7 mouse cellular contexts compared by ENCODE assay signal in the genomic region with DNA sequence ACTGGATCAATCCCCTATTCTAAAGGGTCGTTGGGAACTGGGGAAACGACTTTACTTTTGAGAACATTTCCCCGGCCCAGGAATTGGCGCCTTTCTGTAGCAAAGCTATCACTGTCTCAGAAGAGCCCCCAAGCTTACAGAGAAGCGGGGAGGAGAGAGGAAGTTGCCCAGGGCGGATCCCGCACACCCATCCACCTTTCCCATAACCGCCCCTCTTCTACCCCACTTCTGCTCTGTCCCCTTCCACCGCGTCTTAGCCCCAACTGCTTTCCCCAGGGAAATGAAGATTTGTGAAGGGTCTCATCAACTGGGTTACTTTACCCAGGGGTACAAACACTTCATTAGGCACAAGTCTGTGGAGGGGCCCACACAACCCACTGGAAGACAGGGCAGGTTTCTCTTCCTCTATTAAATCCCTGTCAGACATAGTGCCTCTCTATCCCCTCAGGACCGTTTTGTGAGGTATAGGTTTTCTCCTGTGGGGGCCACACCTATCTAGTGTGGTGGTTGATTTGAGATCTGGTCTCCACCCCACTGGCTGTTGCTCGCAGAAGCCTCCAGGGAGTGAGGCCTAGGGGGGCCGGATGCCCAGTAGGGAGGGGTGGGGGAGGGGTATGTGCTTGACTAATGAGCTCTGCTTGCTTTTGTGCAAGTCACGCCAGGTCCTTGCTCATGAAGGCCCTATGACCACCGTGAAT. TPM values are rescaled to one million over a fixed set of nuclear protein-coding genes. Genes with fewer than 3 reads are reported as not detected.
A peak's percentile ranks its signal among the peaks of the same experiment; 100 is the strongest.
DNase-seq lines count a peak whose midpoint lies in the region; ATAC-seq lines count a peak whose summit lies in the region.

No protein-coding gene starts in this region.

- peak overlapping the region; percentile 70 for H3K4me3 ChIP-seq in lung, embryonic 16.5 days (ENCODE audit: low read length)

- ATAC-seq in lung, embryonic 16.5 days (ENCODE audit: low read depth) = peak; percentile 55
- ATAC-seq in neutrophil, adult 5-6 weeks (ENCODE audit: extremely low read depth, insufficient number of reproducible peaks, low FRiP score, poor library complexity, severe bottlenecking) = peak; percentile 82

- no peaks in the 10 kb centered on the region for H3K36me3 ChIP-seq in lung, embryonic 16.5 days (ENCODE audit: control insufficient read depth, insufficient read depth, low read length)

- H3K9me3 ChIP-seq in lung, embryonic 16.5 days (ENCODE audit: control insufficient read depth, low read length) = no peaks in the 10 kb centered on the region

- WGBS in lung, embryonic 16.5 days = 9% methylated on average over 15 of the region's 15 CpGs

- no peaks in the 10 kb centered on the region for H3K27me3 ChIP-seq in lung, embryonic 16.5 days (ENCODE audit: control insufficient read depth, insufficient read depth, low read depth, low read length)

- peak overlapping the region; percentile 88 for H3K27ac ChIP-seq in lung, embryonic 16.5 days (ENCODE audit: low read length)

- H3K4me1 ChIP-seq in lung, embryonic 16.5 days (replicated peaks; ENCODE audit: control insufficient read depth, insufficient read depth, low read length) = no peaks in the 10 kb centered on the region

- peak overlapping the region; percentile 59 for H3K4me2 ChIP-seq in lung, embryonic 16.5 days (ENCODE audit: low read depth, low read length)

- DNase-seq in Muller cell, postnatal 12 days (ENCODE audit: inconsistent ontology term) = peak; percentile 82
- peak; percentile 12 for DNase-seq in c-Kit-negative CD71-positive TER-119-positive erythroid progenitor cells, embryonic 14.5 days (ENCODE audit: low read depth, low spot score)
- peak; percentile 97 for DNase-seq in heart, adult 11 months
- peak; percentile 27 for DNase-seq in kidney, adult 11 months
- no peak for DNase-seq in layer of hippocampus, postnatal 14 days (ENCODE audit: low spot score in 2 of 2)

- H3K9ac ChIP-seq in lung, embryonic 16.5 days (ENCODE audit: low read length) = peak overlapping the region; percentile 77

RNA-seq across cellular contexts. Expression of gene Msn, which starts 0.8 kb away (rescaled TPM):
- 236 and 246 TPM in 2 replicates for polyA plus RNA-seq in lung, embryonic 16.5 days (2015; fragmentation: Nextera tagmentation; extraction: Ambion mirVana)
- total RNA-seq in neutrophil, adult 5-6 weeks (2017) = 524 and 579 TPM in 2 replicates
- 10 to 100 TPM; 22.8 to 24.6 TPM for total RNA-seq in layer of hippocampus, postnatal 14 days (2021)

Comparison
In these comparisons a context has a peak if more than half of its experiments do, and no peak if none do; other contexts are left out.
1. DNase-seq: peak in Muller cell, postnatal 12 days (single experiment), c-Kit-negative CD71-positive TER-119-positive erythroid progenitor cells, embryonic 14.5 days (single experiment), heart, adult 11 months (single experiment) and kidney, adult 11 months (single experiment); none in layer of hippocampus, postnatal 14 days (0 of 2).
2. RNA of gene Msn, which starts 0.8 kb away (total RNA-seq): 524 to 579 TPM in neutrophil, adult 5-6 weeks; 22.8 to 24.6 TPM in layer of hippocampus, postnatal 14 days; every median in the first group is over 10 times any median in the second.